Mouse (Mus musculus): Measurements from ENCODE around the gene Gm6525. TPM values are rescaled to one million over a fixed set of nuclear protein-coding genes. Genes with fewer than 3 reads are reported as not detected.

Gm6525 gene
- total and polyA plus RNA-seq, 3 experiments: 0.17 to 0.71 (median 0.31) TPM

GRCm38 (mm10) chr3:84204640-84205039 lies 30.7 kb downstream of the Gm6525 start:
- in situ Hi-C loops (cut with MboI; ENCODE audit: low pct_ligation_motif_present, low pct_unique_long_range_greater_than_20kb, low sequenced_read_pairs): no loop called here
- Histone ChIP-seq H3K4me1 (ENCODE audit: control insufficient read depth in 1 of 2, insufficient read depth in 2 of 2) (peaks cover 0 to 2% of the 10 kb centered on the region in 2 experiments; a peak in 1 of 4 replicates), H3K27me3 (replicated peaks) (no peaks in the 10 kb centered on the region)

GRCm38 (mm10) chr3:84205650-84206049 lies 31.7 kb downstream of the Gm6525 start:
- no peak overlapping the region for H3K27ac ChIP-seq (ENCODE audit: insufficient read depth, low read depth)
- H3K9ac ChIP-seq (ENCODE audit: insufficient read depth, low read depth): no peak overlapping the region
- in situ Hi-C loops (cut with MboI; ENCODE audit: low pct_ligation_motif_present, low pct_unique_long_range_greater_than_20kb, low sequenced_read_pairs) (no loop called here), dilution Hi-C loops (cut with MboI; ENCODE audit: extremely low pct_ligation_motif_present, extremely low pct_unique_long_range_greater_than_20kb, low sequenced_read_pairs) (no loop called here)
- H3K79me2 ChIP-seq (replicated peaks; ENCODE audit: control insufficient read depth, extremely low read depth, insufficient read depth, poor library complexity, severe bottlenecking): no peaks in the 10 kb centered on the region
- H3K9me3 ChIP-seq (replicated peaks; ENCODE audit: low read length): no peaks in the 10 kb centered on the region
- H3K4me3 ChIP-seq (replicated peaks in 1 of 3; ENCODE audit: low read depth in 2 of 3, low read length in 2 of 3, poor library complexity in 1 of 3): no peak overlapping the region
- H3K36me3 ChIP-seq (replicated peaks in 1 of 2; ENCODE audit: control insufficient read depth in 1 of 2, insufficient read depth in 1 of 2, low read length in 1 of 2): peaks cover 3 to 39% of the 10 kb centered on the region in 2 experiments
- no peak overlapping the region for H3K4me2 ChIP-seq (ENCODE audit: insufficient read depth, low read depth, poor library complexity, severe bottlenecking)
- no peaks in the 10 kb centered on the region for H3K27me3 ChIP-seq (replicated peaks)
- no peak for DNase-seq (ENCODE audit: extremely low read depth)
- H3K4me1 ChIP-seq (ENCODE audit: control insufficient read depth in 1 of 2, insufficient read depth in 2 of 2): peaks cover 0 to 2% of the 10 kb centered on the region in 2 experiments; a peak in 1 of 4 replicates
- TF ChIP-seq ZC3H11A (IDR thresholded peaks at IDR 0.05; ENCODE audit: low read depth, low read length) (no peak), ELF1 (IDR thresholded peaks at IDR 0.05; ENCODE audit: low read depth, low read length) (no peak), ZMIZ1 (IDR thresholded peaks at IDR 0.05; ENCODE audit: low read depth, low read length) (no peak)

More at GRCm38 (mm10) chr3:84204640-84205039, 30.7 kb downstream of the Gm6525 start:
- Histone ChIP-seq H3K4me2 (ENCODE audit: insufficient read depth, low read depth, poor library complexity, severe bottlenecking) (no peak overlapping the region), H3K9ac (ENCODE audit: insufficient read depth, low read depth) (no peak overlapping the region), H3K36me3 (replicated peaks in 1 of 2; ENCODE audit: control insufficient read depth in 1 of 2, insufficient read depth in 1 of 2, low read length in 1 of 2) (peaks cover 3 to 36% of the 10 kb centered on the region in 2 experiments), H3K79me2 (replicated peaks; ENCODE audit: control insufficient read depth, extremely low read depth, insufficient read depth, poor library complexity, severe bottlenecking) (no peaks in the 10 kb centered on the region), H3K9me3 (replicated peaks; ENCODE audit: low read length) (no peaks in the 10 kb centered on the region), H3K4me3 (replicated peaks in 1 of 3; ENCODE audit: low read depth in 2 of 3, low read length in 2 of 3, poor library complexity in 1 of 3) (no peak overlapping the region), H3K27ac (ENCODE audit: insufficient read depth, low read depth) (no peak overlapping the region)
- TF ChIP-seq IRF4 (IDR thresholded peaks at IDR 0.05; ENCODE audit: low read depth, low read length) (no peak), USF2 (conservative IDR thresholded peaks at IDR 0.05; ENCODE audit: low read depth, low read length) (no peak), NELFE (IDR thresholded peaks at IDR 0.05; ENCODE audit: low read depth, low read length) (no peak), RAD21 (IDR thresholded peaks at IDR 0.05; ENCODE audit: low read depth, low read length) (no peak)
- dilution Hi-C loops (cut with MboI; ENCODE audit: extremely low pct_ligation_motif_present, extremely low pct_unique_long_range_greater_than_20kb, low sequenced_read_pairs): no loop called here
- no peak for DNase-seq (ENCODE audit: extremely low read depth)

GRCm38 (mm10) chr3:84206106-84206505 lies 32.2 kb downstream of the Gm6525 start:
- Histone ChIP-seq H3K79me2 (replicated peaks; ENCODE audit: control insufficient read depth, extremely low read depth, insufficient read depth, poor library complexity, severe bottlenecking) (no peaks in the 10 kb centered on the region), H3K4me2 (ENCODE audit: insufficient read depth, low read depth, poor library complexity, severe bottlenecking) (no peak overlapping the region), H3K9me3 (replicated peaks; ENCODE audit: low read length) (no peaks in the 10 kb centered on the region), H3K4me3 (replicated peaks in 1 of 3; ENCODE audit: low read depth in 2 of 3, low read length in 2 of 3, poor library complexity in 1 of 3) (no peak overlapping the region), H3K4me1 (ENCODE audit: control insufficient read depth in 1 of 2, insufficient read depth in 2 of 2) (peaks cover 0 to 2% of the 10 kb centered on the region in 2 experiments; a peak in 1 of 4 replicates), H3K9ac (ENCODE audit: insufficient read depth, low read depth) (no peak overlapping the region), H3K27me3 (replicated peaks) (no peaks in the 10 kb centered on the region), H3K27ac (ENCODE audit: insufficient read depth, low read depth) (no peak overlapping the region), H3K36me3 (replicated peaks in 1 of 2; ENCODE audit: control insufficient read depth in 1 of 2, insufficient read depth in 1 of 2, low read length in 1 of 2) (peaks cover 3 to 39% of the 10 kb centered on the region in 2 experiments)
- in situ Hi-C loops (cut with MboI; ENCODE audit: low pct_ligation_motif_present, low pct_unique_long_range_greater_than_20kb, low sequenced_read_pairs) (no loop called here), dilution Hi-C loops (cut with MboI; ENCODE audit: extremely low pct_ligation_motif_present, extremely low pct_unique_long_range_greater_than_20kb, low sequenced_read_pairs) (no loop called here)
- TF ChIP-seq GABPA (IDR thresholded peaks at IDR 0.05; ENCODE audit: insufficient replicate concordance, low read depth, low read length): no peak
- TF ChIP-seq JUND (conservative IDR thresholded peaks at IDR 0.05; ENCODE audit: low read depth, low read length): no peak
- TF ChIP-seq NELFE (IDR thresholded peaks at IDR 0.05; ENCODE audit: low read depth, low read length): no peak
- no peak for DNase-seq (ENCODE audit: extremely low read depth)
